Mouse (Mus musculus) heart, postnatal 36 days (tissue): Measurements from ENCODE around the gene Egln2. TPM values are rescaled to one million over a fixed set of nuclear protein-coding genes. Genes with fewer than 3 reads are reported as not detected.

Experiments
- DNase-seq, 2 experiments: peaks; one replicate each; pipeline ENCODE4 v3.0.0; 2021 to 2022
- intact Hi-C: fragments of 180-260 bp; cut with DNase I; formaldehyde crosslinking; loops from one replicate; pipeline ENCODE4 v1.15.1; 2025
- total RNA-seq, 2 experiments: library from RNA; stranded (reverse); gene quantifications; 2 replicates each; pipeline ENCODE4 v1.2.3; 2021

The Egln2 gene
- total RNA-seq = 10 to 100 TPM; 59.3 to 61.7 TPM

DNA sequence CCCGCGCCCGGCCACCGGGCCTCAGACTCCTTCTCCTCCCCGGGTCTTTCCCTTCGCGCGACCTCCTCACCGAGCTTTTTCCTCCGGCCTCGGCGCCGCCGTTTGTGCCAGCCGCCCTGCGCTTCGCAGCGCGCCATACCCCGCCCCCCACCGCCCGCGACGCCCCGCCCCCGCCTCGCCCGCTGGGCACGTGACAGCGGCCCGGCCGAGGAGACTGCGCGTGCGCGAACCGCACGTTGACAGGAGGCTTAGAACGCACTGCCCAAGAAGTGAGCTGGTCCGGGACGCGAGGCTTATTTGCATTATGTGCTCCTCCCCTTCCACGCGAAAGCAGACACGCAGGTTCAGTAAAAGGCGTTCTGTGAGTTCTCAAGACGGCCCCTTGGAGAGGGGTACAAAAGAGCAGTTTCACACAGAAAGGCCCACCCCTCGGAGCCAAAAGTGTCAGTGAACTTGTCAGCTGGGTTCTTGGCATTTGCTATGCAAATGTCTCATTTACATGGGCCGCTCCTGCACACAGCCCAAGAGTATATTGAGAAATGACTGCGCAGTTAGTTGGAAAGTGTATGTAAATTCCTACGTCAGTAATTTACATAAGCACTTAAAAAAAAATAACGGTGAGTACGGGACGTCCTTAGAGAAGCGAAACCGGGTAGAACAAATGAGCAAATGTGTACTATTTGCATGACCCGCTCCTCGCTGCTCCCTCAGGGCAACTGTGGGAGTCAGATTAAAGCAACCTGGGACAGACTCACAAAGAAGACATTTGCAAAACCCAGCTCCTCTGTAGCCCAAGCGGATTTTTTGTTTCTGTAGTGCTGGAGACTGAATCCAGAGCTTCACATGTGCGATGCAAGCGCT is at the start of gene Egln2:
Egln2 (minus strand) TSS at position 189 of the 861 bp plus-strand sequence.
- intact Hi-C loops = loop anchor here (2.0 to 10.0 kb wide), 2 partner anchors 28 to 318 kb away; partner anchors contain the start of genes BC024978 and Sertad1
- peak; percentile 95 to 97 for DNase-seq

DNA sequence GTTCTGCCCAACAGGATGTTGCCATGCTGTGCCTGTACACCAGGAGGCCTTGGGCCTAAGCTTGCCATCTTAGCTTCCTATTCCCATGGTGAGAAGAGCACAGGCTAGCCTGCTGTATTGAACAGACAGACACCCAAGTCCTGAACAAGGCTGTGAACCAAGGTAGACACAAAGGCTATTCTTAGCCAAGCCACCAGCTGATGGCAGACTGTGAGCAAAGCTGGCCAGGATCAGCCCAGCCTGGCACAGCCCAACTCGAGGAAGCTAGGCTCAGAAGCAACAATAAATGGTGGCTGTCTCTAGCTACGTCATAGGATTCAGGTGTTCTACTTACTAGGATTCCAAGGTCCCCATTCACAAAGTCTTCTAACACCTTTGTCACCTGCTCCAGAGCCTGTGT is 46.0 kb upstream of the Egln2 start:
- DNase-seq = no peak
- intact Hi-C loops = no loop called here

GRCm38 (mm10) chr7:27203730-27204449 is 37.3 kb upstream of the Egln2 start:
- no peak for DNase-seq
- intact Hi-C loops = no loop called here

GRCm38 (mm10) chr7:27198779-27199178 is 32.2 kb upstream of the Egln2 start:
- DNase-seq = no peak
- intact Hi-C loops = no loop called here

GRCm38 (mm10) chr7:27198355-27198754 is 31.8 kb upstream of the Egln2 start:
- intact Hi-C loops = no loop called here
- DNase-seq = no peak

GRCm38 (mm10) chr7:27197634-27198033 is 31.0 kb upstream of the Egln2 start:
- intact Hi-C loops = loop anchor here (2.0 kb wide), 1 partner anchor 29 kb away; no protein-coding TSS in a partner anchor
- no peak for DNase-seq

DNA sequence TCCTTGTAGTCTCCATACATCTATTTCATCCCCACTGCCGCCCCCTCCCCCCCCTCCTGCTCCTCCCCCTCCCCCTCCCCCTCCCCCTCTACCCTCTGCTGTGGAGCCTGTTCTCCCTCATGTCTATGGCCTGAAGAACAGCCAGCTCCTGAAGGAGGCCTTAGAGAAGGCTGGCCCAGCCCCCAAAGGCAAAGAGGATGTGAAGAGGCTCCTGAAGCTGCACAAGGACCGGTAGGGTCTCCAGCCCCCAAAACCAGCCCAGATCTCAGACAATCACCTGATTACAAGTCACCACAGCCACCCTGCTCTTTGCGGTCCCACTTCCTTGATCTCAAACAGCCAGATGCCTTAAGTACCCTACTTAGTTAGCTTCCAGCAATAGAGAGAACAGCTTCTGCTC is 30.5 kb upstream of the Egln2 start:
- DNase-seq = no peak
- intact Hi-C loops = loop anchor here (2.0 kb wide), 1 partner anchor 30 kb away; no protein-coding TSS in a partner anchor

DNA sequence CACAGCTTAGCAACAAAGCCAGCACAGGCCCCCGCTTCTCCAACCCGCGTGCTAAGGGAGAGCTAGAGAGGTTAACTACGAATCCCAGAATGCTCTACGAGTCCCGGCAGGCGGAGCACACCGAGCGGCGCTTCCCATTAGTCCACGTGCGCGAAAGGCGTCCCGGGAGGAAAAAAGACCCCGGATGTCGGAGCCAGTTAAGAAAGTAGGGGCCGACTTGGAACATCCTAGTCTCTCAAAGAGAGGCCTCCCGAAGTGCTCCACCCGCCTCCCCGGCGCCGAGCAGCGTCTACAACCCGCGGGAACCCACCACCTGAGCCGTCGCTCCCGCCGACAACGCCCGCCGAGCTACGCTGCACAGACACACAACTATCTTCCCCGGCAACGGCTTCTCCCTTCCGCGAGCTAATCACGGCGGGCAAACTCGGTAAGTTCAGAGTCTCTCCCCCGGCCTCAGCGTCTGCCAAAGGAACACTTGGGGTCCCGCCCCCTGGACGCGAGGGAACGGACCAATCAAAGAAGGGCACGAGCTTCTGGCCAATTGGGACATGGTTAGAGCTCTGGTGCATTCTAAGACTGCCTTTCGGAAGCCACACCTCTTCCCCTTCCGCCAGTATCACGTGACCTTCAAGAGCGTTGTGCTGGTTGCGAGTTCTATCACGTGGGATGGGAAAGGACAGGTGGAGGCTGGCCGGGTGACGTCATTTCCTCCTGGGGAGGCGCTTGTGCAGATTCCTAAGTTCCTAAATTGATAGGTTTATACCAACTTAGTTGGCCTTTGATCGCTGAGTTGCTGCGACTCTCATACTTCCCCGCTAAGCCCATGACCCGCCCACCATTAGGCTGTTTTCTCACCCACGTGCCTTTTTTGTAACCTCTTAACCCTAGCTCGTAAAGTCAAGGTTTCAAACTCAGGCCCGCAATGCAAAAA is 29.3 kb upstream of the Egln2 start, which contains the start of the genes BC024978 and Snrpa:
BC024978 (plus strand) TSS at position 101 of the 931 bp plus-strand sequence.
Snrpa (minus strand) TSS at position 591 of the 931 bp plus-strand sequence.
- intact Hi-C loops = loop anchor here (1.0 to 2.0 kb wide), 4 partner anchors 17 to 37 kb away; partner anchors contain the start of gene Egln2
- peak; percentile 91 to 92 for DNase-seq

- no peak for DNase-seq
- intact Hi-C loops = loop anchor here (2.0 kb wide), 2 partner anchors 27 to 35 kb away; partner anchors contain the start of gene Egln2
Measured at GRCm38 (mm10) chr7:27193731-27194130, 27.1 kb upstream of the Egln2 start.

GRCm38 (mm10) chr7:27192434-27192833 is 25.8 kb upstream of the Egln2 start:
- DNase-seq = no peak
- intact Hi-C loops = loop anchor here (1.0 kb wide), 1 partner anchor 12 kb away; no protein-coding TSS in a partner anchor

DNA sequence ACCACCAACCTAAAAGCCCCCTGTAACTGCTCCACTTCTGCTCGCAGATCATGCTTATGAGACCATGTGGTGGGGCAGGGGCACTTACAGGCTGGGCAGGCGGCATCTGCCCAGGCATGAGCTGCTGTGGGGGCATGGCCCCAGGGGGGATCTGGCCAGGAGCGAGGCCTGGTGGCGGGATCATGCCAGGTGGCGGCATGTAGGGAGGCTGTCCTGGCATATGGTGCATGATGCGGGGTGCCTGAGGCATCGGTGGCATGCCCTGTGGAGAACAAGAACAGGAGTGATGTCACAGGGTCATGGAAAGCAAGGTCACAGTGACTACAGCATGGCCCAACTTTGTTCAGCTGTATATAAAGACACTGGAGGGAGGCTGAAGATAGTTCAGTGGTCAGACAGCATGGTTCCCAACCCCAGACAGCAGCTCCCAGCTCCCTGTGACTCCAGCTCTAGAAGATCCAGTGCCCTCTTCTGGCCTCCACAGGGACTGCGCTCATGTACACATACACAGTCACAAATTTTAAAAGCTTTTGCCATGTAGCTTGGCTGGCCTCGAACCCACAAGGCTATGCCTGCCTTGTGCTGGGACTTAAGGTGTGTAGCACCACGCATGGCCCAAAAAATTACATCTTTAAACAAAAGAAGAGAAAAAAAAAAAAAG is 22.8 kb upstream of the Egln2 start:
- intact Hi-C loops = no loop called here
- no peak for DNase-seq

- no peak for DNase-seq
- intact Hi-C loops = no loop called here
Measured at GRCm38 (mm10) chr7:27185986-27186385, 19.4 kb upstream of the Egln2 start.

- intact Hi-C loops = no loop called here
- peak in 1 of 2 experiments; percentile 41 for DNase-seq
Measured at GRCm38 (mm10) chr7:27184964-27185363, 18.4 kb upstream of the Egln2 start.

- no peak for DNase-seq
- intact Hi-C loops = no loop called here
Measured at GRCm38 (mm10) chr7:27182498-27182897, 15.9 kb upstream of the Egln2 start.

DNA sequence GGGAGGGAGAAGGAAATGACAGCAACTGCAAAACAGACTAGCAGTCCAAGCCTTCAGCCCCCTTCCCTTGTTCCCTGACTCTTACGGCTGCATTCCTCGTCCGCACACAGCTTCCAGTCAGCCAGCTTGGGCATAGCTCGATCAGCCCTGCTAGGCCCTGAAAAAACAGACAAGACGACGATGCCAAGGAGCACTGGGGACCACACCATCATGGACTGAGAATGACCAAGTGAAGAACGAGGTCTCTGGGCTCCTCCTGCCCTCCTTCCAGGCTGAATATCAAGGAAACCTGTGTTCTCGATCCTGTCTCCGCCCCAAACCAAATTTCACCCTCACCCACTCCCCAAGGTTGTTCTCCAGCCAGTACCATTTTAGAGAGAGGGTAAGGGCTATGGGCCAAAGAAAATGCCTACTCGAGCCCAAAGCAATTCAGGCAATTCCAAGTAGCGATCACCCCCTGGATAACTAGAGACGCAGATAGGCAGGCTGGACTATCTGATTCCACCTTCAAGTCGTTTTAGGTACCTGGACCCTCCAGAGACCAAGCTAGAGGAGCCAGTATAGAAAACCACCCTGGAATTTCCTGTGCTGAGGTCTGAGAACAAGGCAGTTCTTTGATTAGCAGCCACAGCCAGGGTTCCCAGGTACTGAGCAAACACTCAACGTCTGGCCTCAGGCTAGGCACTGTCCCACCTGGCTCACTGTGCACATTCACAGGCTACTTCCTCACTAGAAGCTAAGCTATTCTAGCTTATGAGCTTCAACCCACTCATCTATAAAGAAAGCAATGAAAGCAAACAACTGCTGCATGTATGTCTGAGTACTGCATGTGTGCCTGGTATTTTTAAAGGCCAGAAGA is 14.5 kb upstream of the Egln2 start, which contains the start of the genes Gm21983 and Mia:
Gm21983 (minus strand) TSS at position 250 of the 859 bp plus-strand sequence.
Mia (minus strand) TSS at position 321 of the 859 bp plus-strand sequence.
- no peak for DNase-seq
- intact Hi-C loops = loop anchor here (1.0 kb wide), 1 partner anchor 11 kb away; no protein-coding TSS in a partner anchor

DNA sequence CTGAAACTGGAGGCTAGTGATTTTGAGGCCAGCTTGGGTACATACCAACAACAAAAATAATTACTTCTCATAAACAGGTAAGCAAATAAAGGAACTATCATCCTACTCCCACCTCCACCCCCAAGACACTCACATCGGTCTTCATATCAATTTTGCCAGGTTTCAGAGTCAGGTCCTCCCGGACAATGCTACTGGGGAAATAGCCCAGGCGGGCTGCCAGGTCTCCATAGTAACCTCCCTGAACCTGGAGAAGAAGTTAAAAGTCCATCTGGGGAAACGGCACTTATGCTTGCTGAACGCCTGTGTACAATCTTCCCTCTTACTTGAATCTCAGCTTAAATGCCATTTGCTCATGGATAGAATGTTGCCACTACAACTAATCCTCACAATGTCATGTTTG is 13.4 kb upstream of the Egln2 start:
- DNase-seq = peak in 1 of 2 experiments; percentile 69
- intact Hi-C loops = loop anchor here (1.0 kb wide), 1 partner anchor 12 kb away; no protein-coding TSS in a partner anchor

DNA sequence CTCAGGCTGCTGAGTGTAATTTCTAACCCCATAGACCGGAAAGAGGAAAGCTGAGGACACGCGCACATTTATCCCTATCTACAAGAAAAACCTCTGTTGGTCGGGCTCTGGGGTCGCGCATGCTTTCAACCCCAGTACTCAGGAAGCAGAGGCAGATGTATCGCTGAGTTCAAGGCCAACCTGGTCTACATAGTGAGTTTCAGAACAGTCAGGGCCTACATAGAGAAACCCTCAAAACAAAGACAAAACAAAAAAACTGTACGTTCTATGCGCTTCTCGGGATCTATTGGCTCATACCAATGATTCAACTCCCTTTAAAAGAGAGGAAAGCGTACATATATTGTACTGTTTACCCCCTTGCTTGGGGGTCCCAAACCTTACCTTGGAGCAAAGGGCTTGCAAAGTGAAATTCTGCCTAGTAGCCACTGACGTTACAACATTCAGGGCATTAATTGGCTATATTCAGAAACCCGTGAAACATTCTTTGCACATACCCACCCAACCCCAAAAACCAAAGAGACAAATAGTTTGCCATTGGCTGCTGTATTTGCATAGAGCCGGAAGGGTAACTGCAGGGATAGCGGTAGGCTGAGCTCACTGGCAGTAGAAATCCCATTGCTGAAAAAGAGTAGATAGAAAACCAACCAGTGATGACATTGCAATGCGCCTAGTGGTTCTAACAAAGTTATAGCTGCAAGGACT is 12.8 kb upstream of the Egln2 start:
- intact Hi-C loops = loop anchor here (1.0 to 2.0 kb wide), 2 partner anchors 16 to 17 kb away; partner anchors contain the start of gene BC024978
- no peak for DNase-seq
